Mouse (Mus musculus): ENCODE results near the gene Uchl1. TPM values are rescaled to one million over a fixed set of nuclear protein-coding genes. Genes with fewer than 3 reads are reported as not detected.

Uchl1 gene
- not detected for total RNA-seq (2023)

DNA sequence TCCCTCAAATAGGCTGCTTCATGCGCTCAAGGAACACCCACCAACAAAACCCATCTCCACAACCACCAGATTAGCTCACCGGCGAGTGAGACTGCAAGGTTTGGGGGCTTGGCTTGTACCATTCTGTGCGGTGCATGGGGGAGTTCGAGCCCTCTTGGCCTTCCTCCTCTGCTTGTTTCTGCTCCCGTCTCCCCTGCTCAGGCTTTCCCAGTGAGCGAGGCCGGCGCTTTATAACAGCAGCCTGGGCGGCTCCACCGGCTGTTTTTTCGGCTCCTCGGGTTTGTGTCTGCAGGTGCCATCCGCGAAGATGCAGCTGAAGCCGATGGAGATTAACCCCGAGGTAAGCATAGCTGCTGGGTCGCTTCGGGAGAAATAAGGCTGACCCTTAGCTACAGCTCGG, at the start of gene Uchl1:
Uchl1 (plus strand) TSS at position 109 of the 400 bp plus-strand sequence.

Other genes with a start within 250 kb of the Uchl1 start
- under 1 TPM; 0.20 to 0.39 TPM for gene Apbb2, start 57.3 kb upstream of the Uchl1 start, total RNA-seq (2023)
- gene Limch1, start 69.7 kb downstream of the Uchl1 start, total RNA-seq (2023), result under 1 TPM; 0.24 to 0.79 TPM